Mouse (Mus musculus) neural tube, embryonic 11.5 days (tissue): ENCODE measurements around the gene Psmg4. TPM values are rescaled to one million over a fixed set of nuclear protein-coding genes. Genes with fewer than 3 reads are reported as not detected.

Source experiments
- ATAC-seq: fragments of 200-750 bp; cut with Nextera tagmentation; 2 replicates; pipeline ENCODE4 v1.8.0; 2017; ENCODE audit warnings: moderate number of reproducible peaks, mild to moderate bottlenecking, moderate TSS enrichment, moderate library complexity; ENCODE audit not compliant: insufficient read depth, low FRiP score, low TSS enrichment
- DNase-seq: peaks from one replicate; pipeline ENCODE4 v3.0.0-alpha.2; 2015; ENCODE audit warnings: low spot score
- H3K27ac ChIP-seq: fragments of 300-500 bp; sonication (generic); 2 replicates; pipeline ENCODE4 v1.5.1; 2014; ENCODE audit warnings: low read depth, mild to moderate bottlenecking, low read length
- H3K27me3 ChIP-seq: fragments of 300-500 bp; sonication (generic); 2 replicates; pipeline ENCODE4 v1.6.1; 2014; ENCODE audit warnings: mild to moderate bottlenecking, low read length, mixed read lengths; ENCODE audit not compliant: control insufficient read depth, insufficient read depth
- H3K36me3 ChIP-seq: fragments of 300-500 bp; sonication (generic); 2 replicates; pipeline ENCODE4 v1.6.1; 2014; ENCODE audit warnings: mild to moderate bottlenecking, low read length, moderate library complexity, mixed read lengths; ENCODE audit not compliant: control insufficient read depth, insufficient read depth
- H3K4me1 ChIP-seq: fragments of 300-500 bp; sonication (generic); 2 replicates; pipeline ENCODE4 v1.6.1; 2014; ENCODE audit warnings: low read length, mixed read lengths; ENCODE audit not compliant: control insufficient read depth, insufficient read depth
- H3K4me2 ChIP-seq: fragments of 300-500 bp; sonication (generic); 2 replicates; pipeline ENCODE4 v1.6.1; 2014; ENCODE audit warnings: low read depth, mild to moderate bottlenecking, moderate library complexity
- H3K4me3 ChIP-seq: fragments of 300-500 bp; sonication (generic); 2 replicates; pipeline ENCODE4 v1.5.1; 2014; ENCODE audit warnings: low read depth, low read length
- H3K9ac ChIP-seq: fragments of 300-500 bp; sonication (generic); 2 replicates; pipeline ENCODE4 v1.6.1; 2014; ENCODE audit warnings: mild to moderate bottlenecking, low read length
- H3K9me3 ChIP-seq: fragments of 300-500 bp; sonication (generic); 2 replicates; pipeline ENCODE4 v1.6.1; 2016; ENCODE audit warnings: low read length; ENCODE audit not compliant: control insufficient read depth
- WGBS: fragments of 180-500 bp; shearing (Covaris S2); extraction: QIAGEN DNeasy Blood & Tissue Kit; methylation state at CpG from one replicate; pipeline ENCODE4 v1.1.7; 2014; 5-methylcytosine and 5-hydroxymethylcytosine counted together
- polyA plus RNA-seq: library from polyadenylated mRNA; unstranded; fragments of >200 nt; fragmentation: Nextera tagmentation; extraction: Ambion mirVana; gene quantifications from 2 replicates; pipeline ENCODE4 v1.2.1, GENCODE M21; 2014

The Psmg4 gene
- polyA plus RNA-seq, 1 experiment from 2014 or later = 92.6 TPM

DNA sequence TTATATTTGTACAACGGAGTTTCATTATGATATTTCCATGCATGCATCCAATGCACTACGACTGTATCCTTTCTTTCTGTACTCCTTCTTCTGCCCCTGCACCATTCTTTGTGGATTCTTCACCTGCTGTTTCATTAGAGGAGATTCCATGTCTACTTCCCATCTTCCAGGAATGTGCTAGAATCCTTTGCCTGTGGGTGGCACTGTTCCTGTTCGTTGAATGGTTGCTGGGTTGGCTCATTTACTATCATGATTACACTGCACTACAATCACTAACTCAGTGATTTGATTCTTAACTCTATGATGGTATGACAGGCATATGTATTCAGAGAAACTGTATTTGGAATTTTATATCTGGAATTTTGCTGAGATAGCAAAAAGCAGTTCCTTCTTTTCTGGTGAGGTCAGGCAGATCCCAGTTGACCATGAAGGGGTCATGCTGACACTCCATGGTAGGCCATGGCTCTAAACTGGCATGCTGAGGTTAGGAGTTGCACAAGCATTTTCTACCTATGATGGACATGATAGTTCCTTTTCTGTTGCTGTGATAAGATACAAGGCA is 5.1 kb upstream of the Psmg4 start:
- no peak overlapping the region for H3K9ac ChIP-seq
- WGBS = 92% methylated on average over 3 of the region's 3 CpGs
- no peak overlapping the region for H3K4me2 ChIP-seq
- H3K27ac ChIP-seq = no peak overlapping the region
- no peaks in the 10 kb centered on the region for H3K36me3 ChIP-seq
- ATAC-seq (no peak), DNase-seq (no peak)
- H3K9me3 ChIP-seq = no peaks in the 10 kb centered on the region
- H3K27me3 ChIP-seq = no peaks in the 10 kb centered on the region
- H3K4me3 ChIP-seq = no peak overlapping the region
- H3K4me1 ChIP-seq = peaks cover 4% of the 10 kb centered on the region; the same call in 1 of the 2 replicates

DNA sequence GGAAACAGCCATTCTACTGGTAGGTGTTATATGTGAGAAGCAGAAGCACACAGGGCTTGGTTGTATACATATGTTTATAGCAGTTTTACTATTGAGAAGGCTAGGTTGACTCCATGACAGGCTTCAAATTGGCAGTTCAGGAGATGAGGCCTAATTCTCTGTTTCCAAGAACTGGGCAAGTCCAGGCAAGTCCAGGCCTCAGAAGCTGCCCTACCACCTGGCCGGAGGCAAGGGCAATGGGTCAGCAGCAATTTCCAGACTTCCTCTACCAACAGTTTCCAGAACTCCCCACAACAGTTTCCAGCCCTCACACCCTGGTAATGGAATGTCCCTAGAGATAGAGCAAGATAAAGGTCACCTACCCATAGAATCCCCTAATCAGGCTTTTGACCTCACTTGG is 2.8 kb upstream of the Psmg4 start:
- no peak for ATAC-seq
- H3K4me2 ChIP-seq = no peak overlapping the region

DNA sequence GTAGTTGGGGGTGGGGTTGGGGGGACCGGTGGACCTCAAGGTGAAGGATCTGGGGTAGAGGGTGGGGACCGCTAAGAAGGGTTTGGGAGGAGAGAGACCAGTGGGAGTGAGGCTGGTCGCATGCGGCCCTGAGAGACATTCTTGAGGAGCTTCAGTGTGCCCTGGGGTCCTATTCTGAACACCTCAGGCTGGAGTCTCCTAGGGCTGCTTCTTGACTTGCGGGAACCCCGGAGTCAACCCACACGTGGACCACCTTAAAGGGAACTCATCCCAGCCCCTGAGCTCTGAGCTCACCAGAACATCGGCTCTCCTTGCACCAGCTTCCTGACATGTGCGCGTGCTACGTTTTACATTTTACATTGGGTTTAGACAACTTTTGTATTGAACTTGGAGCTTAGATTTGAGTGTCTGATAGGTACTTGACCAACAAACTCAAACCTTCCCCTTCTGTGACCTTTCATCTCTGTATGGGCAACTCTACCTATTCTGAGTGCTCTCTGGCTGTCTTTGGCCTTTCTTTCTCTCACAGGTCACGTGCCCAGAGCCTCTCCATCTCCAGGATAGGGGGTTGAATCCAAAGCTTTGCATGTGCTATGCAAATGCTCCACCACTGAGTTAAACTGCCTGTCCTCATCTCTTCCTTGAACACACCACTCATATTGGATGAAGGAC is 676 bp downstream of the Psmg4 start:
- Histone ChIP-seq H3K36me3 (peaks cover 6% of the 10 kb centered on the region), H3K27me3 (no peaks in the 10 kb centered on the region), H3K9ac (peak overlapping the region; percentile 58), H3K4me2 (peak overlapping the region; percentile 42), H3K4me3 (peak overlapping the region; percentile 48), H3K27ac (peak overlapping the region; percentile 62), H3K4me1 (peaks cover 4% of the 10 kb centered on the region; the same call in 1 of the 2 replicates), H3K9me3 (no peaks in the 10 kb centered on the region; the same call in 1 of the 2 replicates)
- 49% methylated on average over 12 of the region's 12 CpGs for WGBS
- DNase-seq (no peak), ATAC-seq (no peak; the same call in 1 of the 2 replicates)

More for the DNA sequence above, 2.8 kb upstream of the Psmg4 start:
- Histone ChIP-seq H3K4me1 (peaks cover 4% of the 10 kb centered on the region; the same call in 1 of the 2 replicates), H3K27me3 (no peaks in the 10 kb centered on the region), H3K9me3 (no peaks in the 10 kb centered on the region), H3K9ac (no peak overlapping the region), H3K27ac (no peak overlapping the region), H3K36me3 (no peaks in the 10 kb centered on the region), H3K4me3 (no peak overlapping the region)
- no peak for DNase-seq
- 93% methylated on average over 1 of the region's 1 CpGs for WGBS

DNA sequence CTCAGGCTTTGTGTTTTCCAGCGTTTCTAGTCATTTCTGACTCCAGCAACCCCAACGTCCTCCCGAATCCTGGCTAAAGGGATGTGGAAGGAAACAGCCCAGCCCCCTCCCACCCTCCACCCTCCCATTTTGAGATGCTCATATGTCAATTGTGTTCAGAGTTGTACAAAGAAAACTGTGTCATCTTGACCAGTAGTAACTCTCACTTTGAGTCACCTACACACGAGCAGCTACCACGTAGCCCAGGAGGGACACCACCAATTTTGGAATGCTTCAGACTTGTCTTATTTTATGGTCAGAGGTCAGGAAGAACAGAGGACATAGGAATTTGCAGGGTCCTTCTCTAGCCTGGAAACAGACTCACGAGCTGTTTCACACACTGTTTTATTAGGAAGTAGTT is 11.3 kb downstream of the Psmg4 start:
- H3K4me1 ChIP-seq = no peaks in the 10 kb centered on the region
- H3K9ac ChIP-seq = no peak overlapping the region
- ATAC-seq = no peak
- 96% methylated on average over 6 of the region's 6 CpGs for WGBS
- H3K27me3 ChIP-seq = no peaks in the 10 kb centered on the region
- no peaks in the 10 kb centered on the region for H3K9me3 ChIP-seq
- no peak overlapping the region for H3K27ac ChIP-seq
- no peak overlapping the region for H3K4me3 ChIP-seq
- no peak overlapping the region for H3K4me2 ChIP-seq
- H3K36me3 ChIP-seq = peaks cover 3% of the 10 kb centered on the region; the same call in 1 of the 2 replicates
- no peak for DNase-seq

DNA sequence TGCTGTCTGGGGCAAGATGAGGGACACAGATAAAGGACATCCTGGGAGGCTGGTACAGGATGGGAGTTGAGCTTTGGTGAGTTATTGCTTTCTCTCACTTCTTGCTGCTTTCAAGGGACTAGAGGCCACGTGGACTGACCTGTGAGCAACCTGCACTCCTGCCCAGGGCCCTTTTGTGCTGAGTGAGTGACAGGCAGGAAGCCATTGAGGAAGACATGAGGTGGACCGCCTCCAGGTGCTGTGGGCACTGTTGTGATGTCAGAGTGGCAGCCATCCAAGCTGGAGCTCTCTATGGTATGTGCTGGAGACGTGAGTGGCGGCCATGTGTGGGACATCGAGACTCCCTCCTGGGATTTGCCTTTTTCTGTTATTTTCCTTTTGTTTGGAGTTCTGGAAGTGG is 18.9 kb downstream of the Psmg4 start:
- H3K9me3 ChIP-seq = no peaks in the 10 kb centered on the region
- no peak overlapping the region for H3K9ac ChIP-seq
- DNase-seq (no peak), ATAC-seq (no peak)
- H3K27ac ChIP-seq = no peak overlapping the region
- WGBS = 86% methylated on average over 5 of the region's 5 CpGs
- H3K4me3 ChIP-seq = no peak overlapping the region
- no peaks in the 10 kb centered on the region for H3K4me1 ChIP-seq
- peaks cover 6% of the 10 kb centered on the region for H3K36me3 ChIP-seq
- no peaks in the 10 kb centered on the region for H3K27me3 ChIP-seq
- H3K4me2 ChIP-seq = no peak overlapping the region

DNA sequence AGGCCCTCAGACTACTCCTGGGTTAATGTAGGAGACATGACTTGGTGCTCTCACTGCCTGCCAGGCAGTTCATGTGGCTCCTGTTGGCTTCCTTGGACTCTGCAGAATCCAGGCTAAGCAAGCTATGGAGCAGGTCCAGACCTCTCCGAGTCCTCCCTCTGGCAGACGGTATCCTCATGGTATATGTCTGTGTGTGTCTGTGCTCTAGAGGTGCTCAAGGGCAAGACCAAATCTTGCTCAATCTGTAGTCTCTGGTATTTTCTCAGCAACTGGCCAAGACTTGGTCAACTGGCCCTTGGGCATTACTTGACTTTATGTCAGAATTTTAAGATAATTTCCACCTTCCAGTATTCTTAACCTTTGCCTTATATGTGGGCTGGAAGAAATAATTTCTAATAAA is 22.6 kb downstream of the Psmg4 start:
- Histone ChIP-seq H3K9ac (no peak overlapping the region), H3K9me3 (no peaks in the 10 kb centered on the region), H3K27ac (no peak overlapping the region), H3K36me3 (peaks cover 4% of the 10 kb centered on the region), H3K4me1 (no peaks in the 10 kb centered on the region), H3K4me2 (no peak overlapping the region), H3K27me3 (no peaks in the 10 kb centered on the region), H3K4me3 (no peak overlapping the region)
- DNase-seq (no peak), ATAC-seq (no peak)
- 91% methylated on average over 2 of the region's 2 CpGs for WGBS

DNA sequence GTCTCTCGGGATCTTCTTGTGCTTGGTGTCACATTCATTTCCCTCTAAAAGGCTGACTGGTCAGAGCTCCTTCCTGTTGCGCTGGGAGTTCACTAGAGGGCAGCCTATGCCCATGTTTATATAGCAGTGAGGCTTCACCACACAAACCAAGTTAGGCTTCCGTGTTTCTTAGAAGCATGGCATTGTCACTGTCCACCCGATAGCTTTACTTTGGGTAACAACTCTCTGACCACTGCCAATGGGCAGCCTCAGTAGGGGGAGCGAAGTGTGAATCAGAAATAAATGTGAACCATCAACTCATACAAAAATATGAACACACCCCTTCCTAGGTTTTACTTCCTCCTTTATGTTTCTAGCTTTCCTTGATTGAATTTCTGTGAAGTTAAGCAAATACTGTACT is 24.8 kb downstream of the Psmg4 start:
- Histone ChIP-seq H3K9me3 (no peaks in the 10 kb centered on the region), H3K27ac (no peak overlapping the region), H3K9ac (no peak overlapping the region), H3K36me3 (0 out of 2 replicates have a peak, but pooled peaks cover 2% of the 10 kb centered on the region), H3K4me2 (no peak overlapping the region), H3K4me3 (no peak overlapping the region), H3K4me1 (no peaks in the 10 kb centered on the region), H3K27me3 (no peaks in the 10 kb centered on the region)
- ATAC-seq (peak; percentile 81; the same call in 1 of the 2 replicates), DNase-seq (peak; percentile 75)
- 16% methylated on average over 5 of the region's 5 CpGs for WGBS

DNA sequence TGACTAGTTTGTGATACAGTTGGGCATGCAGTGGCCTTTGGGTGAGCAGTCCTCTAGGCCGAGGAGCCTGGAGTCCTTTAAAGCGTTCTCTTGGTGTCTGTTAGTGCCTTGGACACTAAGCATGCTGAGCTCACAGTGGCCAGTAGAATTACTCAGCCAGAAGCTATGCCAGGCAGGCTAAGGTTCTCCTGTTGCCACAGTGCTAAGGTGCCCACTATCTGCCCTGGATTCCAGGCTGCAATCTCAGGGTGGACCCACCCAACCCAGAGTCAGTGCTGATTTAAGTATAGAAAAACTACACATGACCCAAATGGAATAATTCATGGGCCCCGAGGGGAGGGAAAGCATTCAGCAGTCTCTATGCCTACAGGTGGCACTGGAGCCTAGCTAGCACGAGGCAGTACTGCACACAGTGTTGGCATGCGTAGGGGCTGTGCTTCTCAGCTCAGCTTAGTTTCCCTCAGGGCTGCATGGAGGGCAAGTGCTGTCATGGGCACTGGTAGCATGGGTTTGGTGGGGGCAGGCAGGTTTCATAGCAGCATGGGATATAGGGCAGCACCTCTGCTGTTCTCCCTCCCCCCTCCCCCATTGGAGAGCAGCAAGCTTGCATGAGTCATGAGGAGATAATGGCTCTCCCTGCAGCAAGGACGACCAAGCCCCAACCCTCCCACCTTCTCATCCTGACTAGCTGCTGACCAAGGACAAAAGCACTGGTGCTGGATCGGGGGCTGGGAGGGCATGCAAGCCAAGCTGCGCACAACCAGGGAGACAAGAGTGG is 29.8 kb downstream of the Psmg4 start:
- Histone ChIP-seq H3K4me3 (no peak overlapping the region), H3K4me2 (no peak overlapping the region), H3K4me1 (no peaks in the 10 kb centered on the region; the same call in 1 of the 2 replicates), H3K27ac (no peak overlapping the region), H3K9me3 (no peaks in the 10 kb centered on the region), H3K9ac (no peak overlapping the region), H3K27me3 (no peaks in the 10 kb centered on the region), H3K36me3 (peaks cover 2% of the 10 kb centered on the region; the same call in 1 of the 2 replicates)
- 69% methylated on average over 8 of the region's 8 CpGs for WGBS
- DNase-seq (no peak), ATAC-seq (peak; percentile 52; the same call in 1 of the 2 replicates)
